ENCODE assay signal across 15 mouse cellular contexts in genomic region chr6:134449958-134450357, GRCm38 (mm10). TPM values are rescaled to one million over a fixed set of nuclear protein-coding genes. Genes with fewer than 3 reads are reported as not detected.
A peak's percentile ranks its signal among the peaks of the same experiment; 100 is the strongest.
DNase-seq lines count a peak whose midpoint lies in the region; ATAC-seq and TF ChIP-seq lines count a peak whose summit lies in the region.
"Had no signal": no experiment of that assay in that cellular context is flagged by ENCODE, and none has a peak within 500 bp of the region (broad histone marks: within the 10 kb centered on the region; RNA-seq: fewer than 3 reads in every experiment).

No protein-coding gene starts in this region.

- no peak overlapping the region for H3K27ac ChIP-seq in forebrain, embryonic 14.5 days (ENCODE audit: low read depth, low read length)
- H3K27ac ChIP-seq in forebrain, embryonic 15.5 days (replicated peaks) = no peak overlapping the region
- peak overlapping the region; percentile 28 for H3K27ac ChIP-seq in layer of hippocampus, adult 2 months
- 0 out of 2 replicates have a peak overlapping the region, but pooled peaks have one; percentile 16 for H3K27ac ChIP-seq in limb, embryonic 14.5 days (replicated peaks; ENCODE audit: low read depth, low read length)
- H3K27ac ChIP-seq in lung, postnatal 0 days (ENCODE audit: low read length) = no peak overlapping the region
- H3K27ac ChIP-seq: intestine, embryonic 15.5 days had no signal

- no peak for TF ChIP-seq POLR2A in limb, embryonic 14.5 days (IDR thresholded peaks at IDR 0.05; ENCODE audit: borderline replicate concordance, extremely low read depth, insufficient read depth, insufficient read length)

- no peak overlapping the region for H3K4me3 ChIP-seq in forebrain, embryonic 14.5 days (ENCODE audit: low read depth, low read length)
- no peak overlapping the region for H3K4me3 ChIP-seq in forebrain, embryonic 15.5 days
- no peak overlapping the region for H3K4me3 ChIP-seq in layer of hippocampus, adult 2 months
- no peak overlapping the region for H3K4me3 ChIP-seq in limb, embryonic 14.5 days (replicated peaks; ENCODE audit: low read length)
- no peak overlapping the region for H3K4me3 ChIP-seq in lung, postnatal 0 days (ENCODE audit: low read depth, low read length)
- H3K4me3 ChIP-seq: intestine, embryonic 15.5 days had no signal

- H3K4me2 ChIP-seq in forebrain, embryonic 14.5 days (ENCODE audit: low read length) = no peak overlapping the region
- H3K4me2 ChIP-seq in forebrain, embryonic 15.5 days (replicated peaks) = no peak overlapping the region
- H3K4me2 ChIP-seq in limb, embryonic 14.5 days (replicated peaks; ENCODE audit: low read depth, low read length, severe bottlenecking) = no peak overlapping the region
- H3K4me2 ChIP-seq in lung, postnatal 0 days (replicated peaks; ENCODE audit: low read depth, low read length) = no peak overlapping the region
- H3K4me2 ChIP-seq: intestine, embryonic 15.5 days; liver, embryonic 11.5 days had no signal

- H3K27me3 ChIP-seq in forebrain, embryonic 14.5 days (replicated peaks; ENCODE audit: control insufficient read depth, insufficient read depth, low read length) = no peaks in the 10 kb centered on the region
- H3K27me3 ChIP-seq in forebrain, embryonic 15.5 days = no peaks in the 10 kb centered on the region
- H3K27me3 ChIP-seq in limb, embryonic 14.5 days (ENCODE audit: control insufficient read depth, insufficient read depth, low read length) = no peaks in the 10 kb centered on the region
- no peaks in the 10 kb centered on the region for H3K27me3 ChIP-seq in lung, postnatal 0 days (replicated peaks; ENCODE audit: insufficient read depth, low read length)
- H3K27me3 ChIP-seq: intestine, embryonic 15.5 days had no signal

- DNase-seq in forebrain, embryonic 14.5 days (ENCODE audit: low spot score) = peak; percentile 52
- peak in 1 of 2 experiments; percentile 24 for DNase-seq in layer of hippocampus, adult 2 months (ENCODE audit: low spot score in 2 of 2)
- DNase-seq in layer of hippocampus, adult 9-11 months = no peak
- DNase-seq in right cerebral cortex, adult 18-20 months = peak; percentile 48
- no peak for DNase-seq in right cerebral cortex, postnatal 14 days
- peak; percentile 12 for DNase-seq in limb, embryonic 14.5 days (ENCODE audit: low spot score)
- DNase-seq in lung, postnatal 0 days (ENCODE audit: low spot score) = no peak
- DNase-seq: cerebellum, adult 9-10 months; kidney, postnatal 14 days had no signal

- H3K36me3 ChIP-seq in forebrain, embryonic 14.5 days (ENCODE audit: control insufficient read depth, insufficient read depth, low read length) = peaks cover 63% of the 10 kb centered on the region
- H3K36me3 ChIP-seq in forebrain, embryonic 15.5 days = peaks cover 51% of the 10 kb centered on the region
- H3K36me3 ChIP-seq in limb, embryonic 14.5 days (ENCODE audit: control insufficient read depth, insufficient read depth, low read length) = peaks cover 66% of the 10 kb centered on the region
- H3K36me3 ChIP-seq in lung, postnatal 0 days (ENCODE audit: insufficient read depth, low read length) = peaks cover 19% of the 10 kb centered on the region; the same call in 1 of the 2 replicates

- ATAC-seq in forebrain, embryonic 14.5 days = peak; percentile 65; the same call in 1 of the 2 replicates
- no peak; the same call in 1 of the 2 replicates for ATAC-seq in forebrain, embryonic 15.5 days (replicated peaks)
- ATAC-seq in limb, embryonic 14.5 days (ENCODE audit: low FRiP score, low read depth) = 0 out of 2 replicates have a peak, but pooled peaks have one; percentile 11
- no peak for ATAC-seq in lung, postnatal 0 days

- WGBS in forebrain, embryonic 14.5 days = 53% methylated on average over 11 of the region's 11 CpGs
- WGBS in forebrain, embryonic 15.5 days = 52% methylated on average over 11 of the region's 11 CpGs
- 53% methylated on average over 11 of the region's 11 CpGs for WGBS in limb, embryonic 14.5 days
- 65% methylated on average over 11 of the region's 11 CpGs for WGBS in lung, postnatal 0 days

- TF ChIP-seq CTCF in layer of hippocampus, adult 2 months (conservative IDR thresholded peaks at IDR 0.05) = no peak
- TF ChIP-seq CTCF in lung, postnatal 0 days (IDR thresholded peaks at IDR 0.05) = no peak

- no peaks in the 10 kb centered on the region for H3K4me1 ChIP-seq in forebrain, embryonic 14.5 days (ENCODE audit: control insufficient read depth, insufficient read depth, low read length)
- no peaks in the 10 kb centered on the region for H3K4me1 ChIP-seq in forebrain, embryonic 15.5 days
- H3K4me1 ChIP-seq in limb, embryonic 14.5 days (ENCODE audit: control insufficient read depth, insufficient read depth, low read length) = peaks cover 15% of the 10 kb centered on the region; the same call in 1 of the 2 replicates
- H3K4me1 ChIP-seq in lung, postnatal 0 days (ENCODE audit: insufficient read depth, low read depth, low read length) = no peaks in the 10 kb centered on the region

- no peaks in the 10 kb centered on the region for H3K9me3 ChIP-seq in forebrain, embryonic 14.5 days (replicated peaks; ENCODE audit: control insufficient read depth, low read length)
- H3K9me3 ChIP-seq in forebrain, embryonic 15.5 days = no peaks in the 10 kb centered on the region
- H3K9me3 ChIP-seq in limb, embryonic 14.5 days (ENCODE audit: control insufficient read depth, low read length) = no peaks in the 10 kb centered on the region
- no peaks in the 10 kb centered on the region for H3K9me3 ChIP-seq in lung, postnatal 0 days (ENCODE audit: low read length)
- H3K9me3 ChIP-seq: intestine, embryonic 15.5 days had no signal

- TF ChIP-seq EP300 in lung, postnatal 0 days (IDR thresholded peaks at IDR 0.05) = no peak

- H3K9ac ChIP-seq in forebrain, embryonic 14.5 days (ENCODE audit: low read length) = no peak overlapping the region
- H3K9ac ChIP-seq in forebrain, embryonic 15.5 days (replicated peaks) = no peak overlapping the region
- no peak overlapping the region for H3K9ac ChIP-seq in limb, embryonic 14.5 days (ENCODE audit: low read depth, low read length, severe bottlenecking)
- no peak overlapping the region for H3K9ac ChIP-seq in lung, postnatal 0 days (replicated peaks; ENCODE audit: low read depth)
- H3K9ac ChIP-seq: intestine, embryonic 15.5 days had no signal

RNA-seq across cellular contexts. Expression of gene Bcl2l14, which starts 53.8 kb away (rescaled TPM):
- polyA plus RNA-seq in forebrain, embryonic 14.5 days (2014; fragmentation: Nextera tagmentation; extraction: Ambion mirVana) = not detected in 2 replicates
- not detected in 2 replicates for polyA plus RNA-seq in forebrain, embryonic 15.5 days (2015; fragmentation: Nextera tagmentation; extraction: Ambion mirVana)
- total RNA-seq in layer of hippocampus, adult 2 months (2021) = not detected
- polyA plus RNA-seq in limb, embryonic 14.5 days (2012; rRNA removed) = 0.17 and 0.26 TPM in 2 replicates
- polyA plus RNA-seq in limb, embryonic 14.5 days (2014; fragmentation: Nextera tagmentation; extraction: Ambion mirVana) = 0.99 and 1.4 TPM in 2 replicates
- polyA plus RNA-seq in lung, postnatal 0 days (2015; fragmentation: Nextera tagmentation; extraction: Ambion mirVana) = 6.4 and 6.6 TPM in 2 replicates
- total RNA-seq: heart, adult 18-20 months; layer of hippocampus, postnatal 14 days had no signal
- polyA plus RNA-seq: heart, postnatal 0 days had no signal

Comparison
In these comparisons a context has a peak if more than half of its experiments do, and no peak if none do; other contexts are left out.
1. ATAC-seq: peak in forebrain, embryonic 14.5 days (single experiment) and limb, embryonic 14.5 days (single experiment); none in forebrain, embryonic 15.5 days (single experiment) and lung, postnatal 0 days (single experiment).
2. DNase-seq: peak in forebrain, embryonic 14.5 days (single experiment), right cerebral cortex, adult 18-20 months (single experiment) and limb, embryonic 14.5 days (single experiment); none in layer of hippocampus, adult 9-11 months (single experiment), right cerebral cortex, postnatal 14 days (single experiment) and lung, postnatal 0 days (single experiment).
3. H3K27ac ChIP-seq: peak in layer of hippocampus, adult 2 months (single experiment) and limb, embryonic 14.5 days (single experiment); none in forebrain, embryonic 14.5 days (single experiment), forebrain, embryonic 15.5 days (single experiment) and lung, postnatal 0 days (single experiment).